Mouse (Mus musculus): ENCODE data around the gene Tmem206.

DNA sequence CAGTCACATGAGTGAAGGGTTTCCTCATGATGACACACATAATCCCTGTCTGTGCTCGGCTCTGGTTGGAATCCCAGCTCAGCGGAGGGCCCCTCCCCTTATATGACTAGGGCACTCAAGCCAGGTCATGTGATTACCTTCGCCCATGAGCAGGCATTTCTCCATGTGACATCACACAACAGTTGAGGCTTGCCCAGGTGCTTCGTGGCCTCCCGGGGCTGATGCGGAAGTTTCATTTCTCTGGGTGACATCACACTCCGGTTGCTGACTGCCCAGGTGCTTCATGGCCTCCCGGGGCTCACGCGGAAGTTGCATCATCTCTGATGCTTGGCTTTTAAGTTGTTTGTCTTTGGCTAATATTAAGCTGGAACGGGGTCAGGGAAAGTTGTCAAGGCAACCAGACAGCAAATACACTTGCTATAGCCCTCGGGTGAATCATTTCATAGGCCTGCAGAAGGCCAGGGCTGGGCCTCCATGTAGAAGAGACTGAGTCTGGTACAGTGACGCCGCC, 48.1 kb upstream of the Tmem206 start:
- TF ChIP-seq POLR2A (IDR thresholded peaks at IDR 0.05; ENCODE audit: control insufficient read depth, extremely low read depth, insufficient read depth, low read length, poor library complexity) (no peak), CTCF (IDR thresholded peaks at IDR 0.05; ENCODE audit: borderline replicate concordance, control insufficient read depth, extremely low read depth, insufficient read depth, low read length, poor library complexity) (no peak)

Data from thymus, adult 2 months (tissue).